Mouse (Mus musculus) lung, postnatal 0 days (tissue): ENCODE measurements around the gene Rps11.

ENCODE experiments used
- CTCF ChIP-seq: IDR thresholded peaks from 2 replicates; pipeline ENCODE4 v1.5.1; 2016; ENCODE audit warnings: antibody characterized with exemption, mild to moderate bottlenecking
- EP300 ChIP-seq: IDR thresholded peaks from 2 replicates; pipeline ENCODE4 v1.6.1; 2016; ENCODE audit warnings: antibody characterized with exemption, mild to moderate bottlenecking, control low read depth

DNA sequence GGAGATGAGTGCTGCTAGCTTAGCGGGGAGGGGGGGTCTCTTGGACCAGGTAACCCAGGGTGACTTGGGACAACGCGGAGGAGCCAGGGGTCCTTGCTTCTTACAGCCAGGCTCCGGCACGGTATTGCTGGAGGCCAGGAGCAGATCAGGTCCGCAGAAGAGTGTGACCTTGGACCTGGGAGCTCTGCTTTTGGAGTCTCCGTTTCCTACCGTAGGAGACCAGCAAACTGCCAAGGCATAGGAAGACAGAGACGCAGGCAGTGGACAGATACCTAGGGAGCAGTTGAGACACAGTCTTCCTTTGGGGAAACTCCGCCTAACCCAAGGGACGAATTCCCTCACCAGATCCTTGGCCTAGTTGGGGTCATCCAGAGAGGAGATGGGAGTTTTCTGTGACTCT is 41.5 kb upstream of the Rps11 start:
- TF ChIP-seq CTCF (no peak), EP300 (no peak)
